Mouse (Mus musculus) neural tube, embryonic 11.5 days (tissue): ENCODE measurements at regions not wholly inside any gene's neighbourhood (a gene's known extent, or its start where the extent isn't known, plus 50 kb on each side); places are given as distances from the start of the nearest gene placed in this dataset. TPM values are rescaled to one million over a fixed set of nuclear protein-coding genes. Genes with fewer than 3 reads are reported as not detected.

Experiments
- ATAC-seq: fragments of 200-750 bp; cut with Nextera tagmentation; 2 replicates; pipeline ENCODE4 v1.8.0; 2017; ENCODE audit warnings: moderate number of reproducible peaks, mild to moderate bottlenecking, moderate TSS enrichment, moderate library complexity; ENCODE audit not compliant: insufficient read depth, low FRiP score, low TSS enrichment
- DNase-seq: peaks from one replicate; pipeline ENCODE4 v3.0.0-alpha.2; 2015; ENCODE audit warnings: low spot score
- H3K27ac ChIP-seq: fragments of 300-500 bp; sonication (generic); 2 replicates; pipeline ENCODE4 v1.5.1; 2014; ENCODE audit warnings: low read depth, mild to moderate bottlenecking, low read length
- H3K27me3 ChIP-seq: fragments of 300-500 bp; sonication (generic); 2 replicates; pipeline ENCODE4 v1.6.1; 2014; ENCODE audit warnings: mild to moderate bottlenecking, low read length, mixed read lengths; ENCODE audit not compliant: control insufficient read depth, insufficient read depth
- H3K36me3 ChIP-seq: fragments of 300-500 bp; sonication (generic); 2 replicates; pipeline ENCODE4 v1.6.1; 2014; ENCODE audit warnings: mild to moderate bottlenecking, low read length, moderate library complexity, mixed read lengths; ENCODE audit not compliant: control insufficient read depth, insufficient read depth
- H3K4me1 ChIP-seq: fragments of 300-500 bp; sonication (generic); 2 replicates; pipeline ENCODE4 v1.6.1; 2014; ENCODE audit warnings: low read length, mixed read lengths; ENCODE audit not compliant: control insufficient read depth, insufficient read depth
- H3K4me2 ChIP-seq: fragments of 300-500 bp; sonication (generic); 2 replicates; pipeline ENCODE4 v1.6.1; 2014; ENCODE audit warnings: low read depth, mild to moderate bottlenecking, moderate library complexity
- H3K4me3 ChIP-seq: fragments of 300-500 bp; sonication (generic); 2 replicates; pipeline ENCODE4 v1.5.1; 2014; ENCODE audit warnings: low read depth, low read length
- H3K9ac ChIP-seq: fragments of 300-500 bp; sonication (generic); 2 replicates; pipeline ENCODE4 v1.6.1; 2014; ENCODE audit warnings: mild to moderate bottlenecking, low read length
- H3K9me3 ChIP-seq: fragments of 300-500 bp; sonication (generic); 2 replicates; pipeline ENCODE4 v1.6.1; 2016; ENCODE audit warnings: low read length; ENCODE audit not compliant: control insufficient read depth
- WGBS: fragments of 180-500 bp; shearing (Covaris S2); extraction: QIAGEN DNeasy Blood & Tissue Kit; methylation state at CpG from one replicate; pipeline ENCODE4 v1.1.7; 2014; 5-methylcytosine and 5-hydroxymethylcytosine counted together
- microRNA-seq: library from miRNA; unstranded; fragments of <30 nt; microRNA quantifications from one replicate; pipeline ENCODE4, GENCODE M21; 2016

GRCm38 (mm10) chr11:21041201-21041600 lies 49.9 kb upstream of the Peli1 start:
- Histone ChIP-seq H3K27ac (no peak overlapping the region), H3K36me3 (no peaks in the 10 kb centered on the region), H3K9ac (no peak overlapping the region), H3K4me2 (no peak overlapping the region), H3K4me3 (no peak overlapping the region), H3K4me1 (no peaks in the 10 kb centered on the region), H3K9me3 (no peaks in the 10 kb centered on the region), H3K27me3 (no peaks in the 10 kb centered on the region)
- DNase-seq, result no peak
- no peak for ATAC-seq
- WGBS, result 83% methylated on average over 5 of the region's 5 CpGs

Small RNA genes lying in the stretch of these regions (microRNA-seq; reads per million reads assigned to microRNA genes)
- not detected for gene Gm23681
